Mouse (Mus musculus) small intestine, adult 2 months (tissue): ENCODE data around the gene Slc35e2.
A peak's percentile ranks its signal among the peaks of the same experiment; 100 is the strongest.

ENCODE experiments used
- CTCF ChIP-seq: fragments of 200-500 bp; IDR thresholded peaks from 2 replicates; pipeline ENCODE4 v1.5.1; 2012; ENCODE audit warnings: low read depth, mild to moderate bottlenecking, control low read depth, inconsistent platforms, low read length, moderate library complexity, mixed read lengths; ENCODE audit not compliant: insufficient replicate concordance, insufficient read length; ENCODE audit errors: extremely low read depth
- POLR2A ChIP-seq: fragments of 200-500 bp; IDR thresholded peaks from 2 replicates; pipeline ENCODE4 v1.6.1; 2012; ENCODE audit warnings: low read depth, mild to moderate bottlenecking, control low read depth, inconsistent platforms, low read length, moderate library complexity

- TF ChIP-seq CTCF (no peak), POLR2A (peak; percentile 60)
Measured at GRCm38 (mm10) chr4:155624338-155625291, 23.4 kb downstream of the Slc35e2 start, which contains the start of gene Cdk11b.
